Mouse (Mus musculus) lung, postnatal 0 days (tissue): Measurements from ENCODE around the gene Atp13a2. TPM values are rescaled to one million over a fixed set of nuclear protein-coding genes. Genes with fewer than 3 reads are reported as not detected.

ENCODE experiments used
- ATAC-seq: fragments of 200-750 bp; cut with Nextera tagmentation; 2 replicates; pipeline ENCODE4 v1.8.0; 2017; ENCODE audit warnings: moderate library complexity
- DNase-seq: peaks from one replicate; pipeline ENCODE4 v3.0.0-alpha.2; 2016; ENCODE audit warnings: low spot score
- H3K27ac ChIP-seq: fragments of 300-500 bp; sonication (generic); 2 replicates; pipeline ENCODE4 v1.5.1; 2014; ENCODE audit warnings: antibody characterized with exemption, mild to moderate bottlenecking, low read length, mixed read lengths
- H3K27me3 ChIP-seq: fragments of 300-500 bp; sonication (generic); replicated peaks from 2 replicates; pipeline ENCODE4 v1.6.1; 2014; ENCODE audit warnings: low read length, mixed read lengths; ENCODE audit not compliant: insufficient read depth
- H3K36me3 ChIP-seq: fragments of 300-500 bp; sonication (generic); 2 replicates; pipeline ENCODE4 v1.6.1; 2014; ENCODE audit warnings: low read length, mixed read lengths; ENCODE audit not compliant: insufficient read depth
- H3K4me1 ChIP-seq: fragments of 300-500 bp; sonication (generic); 2 replicates; pipeline ENCODE4 v1.6.1; 2014; ENCODE audit warnings: antibody characterized with exemption, low read depth, low read length, mixed read lengths; ENCODE audit not compliant: insufficient read depth
- H3K4me2 ChIP-seq: fragments of 300-500 bp; sonication (generic); replicated peaks from 2 replicates; pipeline ENCODE4 v1.6.1; 2014; ENCODE audit warnings: low read depth, mild to moderate bottlenecking, low read length, moderate library complexity, mixed read lengths
- H3K4me3 ChIP-seq: fragments of 300-500 bp; sonication (generic); 2 replicates; pipeline ENCODE4 v1.5.1; 2014; ENCODE audit warnings: low read depth, low read length
- H3K9ac ChIP-seq: fragments of 300-500 bp; sonication (generic); replicated peaks from 2 replicates; pipeline ENCODE4 v1.6.1; 2014; ENCODE audit warnings: low read depth, mild to moderate bottlenecking
- H3K9me3 ChIP-seq: fragments of 300-500 bp; sonication (generic); 2 replicates; pipeline ENCODE4 v1.6.1; 2016; ENCODE audit warnings: low read length, mixed read lengths
- CTCF ChIP-seq: IDR thresholded peaks from 2 replicates; pipeline ENCODE4 v1.5.1; 2016; ENCODE audit warnings: antibody characterized with exemption, mild to moderate bottlenecking
- EP300 ChIP-seq: IDR thresholded peaks from 2 replicates; pipeline ENCODE4 v1.6.1; 2016; ENCODE audit warnings: antibody characterized with exemption, mild to moderate bottlenecking, control low read depth
- WGBS: fragments of 180-500 bp; shearing (Covaris S2); extraction: QIAGEN DNeasy Blood & Tissue Kit; methylation state at CpG from one replicate; pipeline ENCODE4 v1.1.7; 2014; 5-methylcytosine and 5-hydroxymethylcytosine counted together
- polyA plus RNA-seq: library from polyadenylated mRNA; unstranded; fragments of >200 nt; fragmentation: Nextera tagmentation; extraction: Ambion mirVana; gene quantifications from 2 replicates; pipeline ENCODE4 v1.2.1, GENCODE M21; 2015

Atp13a2 gene
- polyA plus RNA-seq, 1 experiment from 2014 or later, result 34.2 TPM

- Histone ChIP-seq H3K36me3 (no peaks in the 10 kb centered on the region), H3K4me3 (no peak overlapping the region), H3K4me2 (no peak overlapping the region), H3K27me3 (no peaks in the 10 kb centered on the region), H3K9ac (no peak overlapping the region), H3K4me1 (no peaks in the 10 kb centered on the region), H3K9me3 (no peaks in the 10 kb centered on the region), H3K27ac (no peak overlapping the region)
- WGBS, result 59% methylated on average over 12 of the region's 12 CpGs
- DNase-seq (peak; percentile 64), ATAC-seq (peak; percentile 57)
- TF ChIP-seq EP300 (no peak), CTCF (no peak)
Measured at GRCm38 (mm10) chr4:140947487-140948440, 38.9 kb upstream of the Atp13a2 start.

DNA sequence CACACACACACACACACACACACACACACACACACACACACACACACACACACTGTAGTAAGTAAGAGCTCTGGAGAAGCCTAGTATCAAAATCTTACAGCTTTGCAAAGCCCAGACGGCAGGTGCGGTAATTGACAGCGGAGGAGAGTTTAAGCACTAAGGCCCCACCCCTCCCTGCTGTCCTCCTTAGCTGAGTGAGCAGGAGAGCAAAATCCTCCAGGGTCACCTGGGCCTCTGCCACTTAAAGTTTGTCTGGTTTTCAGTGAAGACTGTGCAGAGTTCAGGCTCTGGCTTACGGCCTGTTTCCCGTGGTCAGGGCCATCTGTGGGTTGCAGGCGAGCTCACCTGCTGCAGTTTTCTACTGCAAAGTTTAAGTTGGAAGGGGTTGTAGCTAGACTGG, 38.2 kb upstream of the Atp13a2 start:
- Histone ChIP-seq H3K27ac (no peak overlapping the region), H3K27me3 (no peaks in the 10 kb centered on the region), H3K4me3 (no peak overlapping the region), H3K4me2 (no peak overlapping the region), H3K9me3 (no peaks in the 10 kb centered on the region), H3K36me3 (no peaks in the 10 kb centered on the region), H3K9ac (no peak overlapping the region), H3K4me1 (no peaks in the 10 kb centered on the region)
- DNase-seq (no peak), ATAC-seq (peak; percentile 9; the same call in 1 of the 2 replicates)
- TF ChIP-seq CTCF, result no peak
- no peak for TF ChIP-seq EP300
- 62% methylated on average over 6 of the region's 6 CpGs for WGBS

- Histone ChIP-seq H3K27me3 (no peaks in the 10 kb centered on the region), H3K4me3 (no peak overlapping the region), H3K9ac (no peak overlapping the region), H3K27ac (no peak overlapping the region), H3K9me3 (no peaks in the 10 kb centered on the region), H3K4me1 (no peaks in the 10 kb centered on the region), H3K4me2 (no peak overlapping the region), H3K36me3 (no peaks in the 10 kb centered on the region)
- WGBS, result 64% methylated on average over 8 of the region's 8 CpGs
- no peak for DNase-seq
- no peak for ATAC-seq
- TF ChIP-seq EP300 (no peak), CTCF (no peak)
Measured at GRCm38 (mm10) chr4:140949052-140949451, 37.6 kb upstream of the Atp13a2 start.

- no peak overlapping the region for H3K9ac ChIP-seq
- 77% methylated on average over 16 of the region's 16 CpGs for WGBS
- TF ChIP-seq EP300 (no peak), CTCF (no peak)
- no peak overlapping the region for H3K4me2 ChIP-seq
- no peaks in the 10 kb centered on the region for H3K27me3 ChIP-seq
- no peak for DNase-seq
- no peaks in the 10 kb centered on the region for H3K36me3 ChIP-seq
- H3K9me3 ChIP-seq, result no peaks in the 10 kb centered on the region
- H3K27ac ChIP-seq, result no peak overlapping the region
- ATAC-seq, result no peak
- no peak overlapping the region for H3K4me3 ChIP-seq
- no peaks in the 10 kb centered on the region for H3K4me1 ChIP-seq
Measured at GRCm38 (mm10) chr4:140949616-140950015, 37.1 kb upstream of the Atp13a2 start.

DNA sequence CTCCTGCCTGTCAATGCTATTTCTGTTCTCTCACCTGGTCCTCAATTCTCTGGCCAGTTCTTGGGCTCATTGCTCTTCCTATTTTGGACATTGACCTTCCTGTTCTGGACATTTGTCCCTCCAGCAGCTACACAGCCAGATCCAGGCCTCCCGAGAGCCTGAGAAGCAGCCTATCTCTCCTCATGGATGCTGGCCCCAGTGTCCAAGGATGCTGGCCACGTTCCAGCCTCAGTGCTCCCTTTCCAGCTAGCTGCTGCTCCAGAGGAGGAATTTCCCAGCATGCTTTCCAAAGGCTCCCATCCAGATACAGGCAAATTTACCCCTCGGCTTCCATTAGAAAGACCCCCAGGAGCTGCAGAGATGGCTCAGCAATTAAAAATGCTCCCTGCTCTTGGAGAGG, 36.1 kb upstream of the Atp13a2 start:
- H3K9ac ChIP-seq, result no peak overlapping the region
- H3K27me3 ChIP-seq, result no peaks in the 10 kb centered on the region
- H3K4me1 ChIP-seq, result no peaks in the 10 kb centered on the region
- H3K4me2 ChIP-seq, result no peak overlapping the region
- DNase-seq (no peak), ATAC-seq (no peak)
- H3K9me3 ChIP-seq, result no peaks in the 10 kb centered on the region
- 73% methylated on average over 3 of the region's 3 CpGs for WGBS
- no peaks in the 10 kb centered on the region for H3K36me3 ChIP-seq
- no peak overlapping the region for H3K4me3 ChIP-seq
- TF ChIP-seq CTCF (no peak), EP300 (no peak)
- H3K27ac ChIP-seq, result no peak overlapping the region

- no peaks in the 10 kb centered on the region for H3K9me3 ChIP-seq
- no peaks in the 10 kb centered on the region for H3K27me3 ChIP-seq
- TF ChIP-seq EP300, result no peak
- no peak for TF ChIP-seq CTCF
- H3K36me3 ChIP-seq, result no peaks in the 10 kb centered on the region
- no peak for DNase-seq
- no peak overlapping the region for H3K9ac ChIP-seq
- WGBS, result 72% methylated on average over 18 of the region's 18 CpGs
- no peaks in the 10 kb centered on the region for H3K4me1 ChIP-seq
- no peak overlapping the region for H3K4me3 ChIP-seq
- H3K27ac ChIP-seq, result no peak overlapping the region
- no peak for ATAC-seq
- no peak overlapping the region for H3K4me2 ChIP-seq
Measured at GRCm38 (mm10) chr4:140951861-140952641, 34.6 kb upstream of the Atp13a2 start.
